Mouse (Mus musculus): Measurements from ENCODE around the gene Efhd2. TPM values are rescaled to one million over a fixed set of nuclear protein-coding genes. Genes with fewer than 3 reads are reported as not detected.
A peak's percentile ranks its signal among the peaks of the same experiment; 100 is the strongest.

The Efhd2 gene
- polyA plus RNA-seq, 1 experiment from 2014 or later = 44.0 TPM

DNA sequence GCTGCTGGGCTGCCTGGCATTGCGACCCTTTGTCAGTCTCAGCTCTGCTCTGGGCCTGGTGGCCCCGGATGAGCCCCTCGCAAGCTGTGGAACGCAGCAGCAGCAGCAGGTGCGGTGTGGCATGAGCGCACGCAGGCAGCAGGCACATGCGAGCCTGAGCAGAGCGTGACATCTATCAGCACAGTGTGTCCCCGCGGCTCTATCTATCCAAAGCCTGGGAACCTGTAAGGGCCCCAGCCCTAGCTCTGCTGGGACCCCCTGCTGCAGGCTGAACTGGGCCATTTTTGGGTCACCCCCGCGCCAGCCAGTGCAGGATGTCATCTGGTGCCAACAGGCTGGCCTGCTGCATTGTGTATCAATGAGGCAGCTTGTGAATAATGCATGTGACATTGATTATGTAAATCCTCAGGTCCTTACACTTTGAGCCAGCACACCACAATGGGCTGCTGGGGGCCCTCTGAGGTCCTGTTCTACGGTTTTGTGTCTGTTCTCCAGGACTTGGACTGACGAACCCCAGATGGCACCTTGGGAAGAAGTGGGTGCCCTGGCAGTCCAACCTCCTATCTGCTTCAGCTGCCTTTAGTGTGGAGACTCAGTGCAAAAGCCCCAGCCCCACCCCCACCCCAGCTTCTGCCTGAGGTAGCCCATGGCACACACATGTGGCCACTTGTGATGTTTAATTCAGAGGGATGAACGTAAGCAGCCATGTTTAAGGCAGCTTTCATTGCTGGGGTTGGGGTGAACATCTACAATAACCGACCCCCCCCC is 27.2 kb upstream of the Efhd2 start:
- H3K36me3 ChIP-seq (ENCODE audit: control insufficient read depth, insufficient read depth, low read length) = no peaks in the 10 kb centered on the region
- H3K9me3 ChIP-seq (replicated peaks; ENCODE audit: control insufficient read depth, low read length) = no peaks in the 10 kb centered on the region
- WGBS = 8% methylated on average over 17 of the region's 17 CpGs
- peak; percentile 78 for ATAC-seq
- H3K27me3 ChIP-seq (replicated peaks; ENCODE audit: control insufficient read depth, insufficient read depth, low read length) = no peaks in the 10 kb centered on the region
- H3K4me2 ChIP-seq (ENCODE audit: low read length) = peak overlapping the region; percentile 34
- H3K27ac ChIP-seq (ENCODE audit: low read depth, low read length) = peak overlapping the region; percentile 87
- H3K4me3 ChIP-seq (ENCODE audit: low read depth, low read length) = no peak overlapping the region
- DNase-seq (ENCODE audit: low spot score) = peak; percentile 86
- peak overlapping the region; percentile 46 for H3K9ac ChIP-seq (ENCODE audit: low read length)
- peaks cover 53% of the 10 kb centered on the region for H3K4me1 ChIP-seq (ENCODE audit: control insufficient read depth, insufficient read depth, low read length)

GRCm38 (mm10) chr4:141900421-141900820 is 25.7 kb upstream of the Efhd2 start:
- 33% methylated on average over 11 of the region's 11 CpGs for WGBS
- ATAC-seq (no peak), DNase-seq (ENCODE audit: low spot score) (no peak)
- no peak overlapping the region for H3K4me2 ChIP-seq (ENCODE audit: low read length)
- no peak overlapping the region for H3K4me3 ChIP-seq (ENCODE audit: low read depth, low read length)
- H3K4me1 ChIP-seq (ENCODE audit: control insufficient read depth, insufficient read depth, low read length) = peaks cover 57% of the 10 kb centered on the region
- no peak overlapping the region for H3K9ac ChIP-seq (ENCODE audit: low read length)
- no peaks in the 10 kb centered on the region for H3K27me3 ChIP-seq (replicated peaks; ENCODE audit: control insufficient read depth, insufficient read depth, low read length)
- peak overlapping the region; percentile 87 for H3K27ac ChIP-seq (ENCODE audit: low read depth, low read length)
- no peaks in the 10 kb centered on the region for H3K36me3 ChIP-seq (ENCODE audit: control insufficient read depth, insufficient read depth, low read length)
- H3K9me3 ChIP-seq (replicated peaks; ENCODE audit: control insufficient read depth, low read length) = no peaks in the 10 kb centered on the region

DNA sequence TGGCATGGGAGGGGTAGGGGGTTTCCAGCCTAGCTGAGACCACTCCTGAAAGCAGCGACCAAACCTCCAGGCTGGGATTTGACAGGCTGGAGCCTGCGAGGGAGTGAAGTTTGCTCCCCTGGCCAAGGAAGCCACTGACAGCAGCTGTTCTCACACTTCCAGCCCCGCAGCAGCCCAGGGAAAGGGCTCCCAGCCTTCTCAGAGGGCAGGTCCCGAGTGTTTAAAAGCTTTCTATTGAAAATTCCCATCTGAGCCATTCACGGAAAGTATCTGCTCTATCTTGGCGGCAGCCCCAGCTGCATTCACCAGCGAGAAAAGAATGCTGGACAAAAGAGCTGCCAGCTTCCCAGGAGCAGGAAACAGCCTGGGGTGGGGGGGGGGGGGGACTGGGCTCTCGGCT is 25.2 kb upstream of the Efhd2 start:
- Histone ChIP-seq H3K27ac (ENCODE audit: low read depth, low read length) (peak overlapping the region; percentile 87), H3K36me3 (ENCODE audit: control insufficient read depth, insufficient read depth, low read length) (no peaks in the 10 kb centered on the region), H3K4me2 (ENCODE audit: low read length) (no peak overlapping the region), H3K9me3 (replicated peaks; ENCODE audit: control insufficient read depth, low read length) (no peaks in the 10 kb centered on the region), H3K4me3 (ENCODE audit: low read depth, low read length) (no peak overlapping the region), H3K9ac (ENCODE audit: low read length) (no peak overlapping the region), H3K27me3 (replicated peaks; ENCODE audit: control insufficient read depth, insufficient read depth, low read length) (no peaks in the 10 kb centered on the region), H3K4me1 (ENCODE audit: control insufficient read depth, insufficient read depth, low read length) (peaks cover 57% of the 10 kb centered on the region)
- DNase-seq (ENCODE audit: low spot score) (peak; percentile 93), ATAC-seq (peak; percentile 63)
- WGBS = 0% methylated on average over 8 of the region's 8 CpGs

DNA sequence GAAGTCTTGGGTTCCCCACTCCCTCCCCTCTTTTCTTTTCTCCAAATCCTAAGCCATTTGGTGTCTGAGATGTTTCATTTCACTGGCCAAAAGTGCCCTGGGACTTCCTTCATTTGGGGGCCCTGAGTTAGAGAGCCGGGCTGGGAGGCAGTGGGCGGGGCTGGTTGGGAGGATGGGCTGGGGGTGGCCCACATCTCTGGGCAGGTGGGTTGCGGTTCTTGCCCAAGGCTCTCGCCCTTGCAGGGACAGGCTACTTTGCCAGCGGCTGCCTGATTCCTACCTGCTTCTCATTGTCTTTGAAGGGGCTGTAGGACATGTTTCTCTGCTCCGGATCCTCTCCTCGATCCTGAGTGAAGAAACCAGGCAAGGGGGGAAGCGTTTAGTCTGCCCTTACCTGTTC is 24.2 kb upstream of the Efhd2 start:
- Histone ChIP-seq H3K27ac (ENCODE audit: low read depth, low read length) (peak overlapping the region; percentile 87), H3K9ac (ENCODE audit: low read length) (no peak overlapping the region), H3K4me1 (ENCODE audit: control insufficient read depth, insufficient read depth, low read length) (peaks cover 57% of the 10 kb centered on the region), H3K4me2 (ENCODE audit: low read length) (no peak overlapping the region), H3K36me3 (ENCODE audit: control insufficient read depth, insufficient read depth, low read length) (no peaks in the 10 kb centered on the region), H3K9me3 (replicated peaks; ENCODE audit: control insufficient read depth, low read length) (no peaks in the 10 kb centered on the region), H3K4me3 (ENCODE audit: low read depth, low read length) (no peak overlapping the region), H3K27me3 (replicated peaks; ENCODE audit: control insufficient read depth, insufficient read depth, low read length) (no peaks in the 10 kb centered on the region)
- DNase-seq (ENCODE audit: low spot score) (no peak), ATAC-seq (no peak)
- WGBS = 83% methylated on average over 8 of the region's 8 CpGs

DNA sequence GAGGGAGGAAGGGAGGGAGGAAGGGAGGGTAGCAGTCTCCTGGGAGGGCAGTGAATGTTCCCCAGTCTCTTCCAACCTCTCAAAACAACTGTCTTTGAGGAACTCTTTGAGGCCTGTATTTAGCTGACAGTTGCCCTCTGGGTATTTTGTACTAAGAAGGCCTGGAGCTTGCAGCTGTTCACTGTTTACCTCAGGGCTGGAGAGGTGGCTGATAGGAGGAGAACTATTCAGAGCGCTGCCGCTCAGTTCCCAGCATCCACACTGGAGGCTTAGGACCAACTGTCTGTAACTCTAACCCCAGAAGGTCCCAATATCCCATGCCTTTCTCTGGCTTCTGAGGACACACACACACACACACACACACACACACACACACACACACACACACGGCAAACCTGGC is 23.1 kb upstream of the Efhd2 start:
- H3K4me3 ChIP-seq (ENCODE audit: low read depth, low read length) = no peak overlapping the region
- H3K27ac ChIP-seq (ENCODE audit: low read depth, low read length) = peak overlapping the region; percentile 39; the same call in 1 of the 2 replicates
- no peaks in the 10 kb centered on the region for H3K9me3 ChIP-seq (replicated peaks; ENCODE audit: control insufficient read depth, low read length)
- no peak overlapping the region for H3K9ac ChIP-seq (ENCODE audit: low read length)
- H3K4me1 ChIP-seq (ENCODE audit: control insufficient read depth, insufficient read depth, low read length) = peaks cover 55% of the 10 kb centered on the region
- no peak for ATAC-seq
- no peak overlapping the region for H3K4me2 ChIP-seq (ENCODE audit: low read length)
- H3K27me3 ChIP-seq (replicated peaks; ENCODE audit: control insufficient read depth, insufficient read depth, low read length) = no peaks in the 10 kb centered on the region
- DNase-seq (ENCODE audit: low spot score) = peak; percentile 55
- no peaks in the 10 kb centered on the region for H3K36me3 ChIP-seq (ENCODE audit: control insufficient read depth, insufficient read depth, low read length)
- 35% methylated on average over 3 of the region's 3 CpGs for WGBS

DNA sequence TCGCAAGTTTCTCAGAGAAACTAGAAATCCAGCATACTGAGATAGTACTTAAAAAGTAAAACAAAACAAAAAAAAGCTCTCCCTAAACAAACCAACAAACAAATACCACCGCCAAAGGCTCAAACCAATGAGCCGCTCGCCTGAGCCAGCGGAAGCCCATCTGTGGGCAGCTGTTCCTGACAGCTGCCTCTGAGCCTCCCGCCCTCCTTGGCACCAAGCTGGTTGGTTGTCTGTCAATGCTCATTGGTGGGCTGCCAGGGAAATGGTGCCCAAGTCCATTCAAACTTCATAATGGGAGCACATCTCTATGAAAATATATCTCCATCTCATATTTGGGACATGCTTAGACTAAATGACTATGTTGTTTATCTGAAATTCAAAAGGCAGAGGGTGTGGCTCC is 22.5 kb upstream of the Efhd2 start:
- no peak for ATAC-seq
- Histone ChIP-seq H3K9me3 (replicated peaks; ENCODE audit: control insufficient read depth, low read length) (no peaks in the 10 kb centered on the region), H3K27me3 (replicated peaks; ENCODE audit: control insufficient read depth, insufficient read depth, low read length) (no peaks in the 10 kb centered on the region), H3K4me1 (ENCODE audit: control insufficient read depth, insufficient read depth, low read length) (peaks cover 49% of the 10 kb centered on the region), H3K4me3 (ENCODE audit: low read depth, low read length) (no peak overlapping the region), H3K27ac (ENCODE audit: low read depth, low read length) (peak overlapping the region; percentile 67), H3K9ac (ENCODE audit: low read length) (no peak overlapping the region), H3K4me2 (ENCODE audit: low read length) (no peak overlapping the region), H3K36me3 (ENCODE audit: control insufficient read depth, insufficient read depth, low read length) (no peaks in the 10 kb centered on the region)
- WGBS = 61% methylated on average over 6 of the region's 6 CpGs
- peak; percentile 77 for DNase-seq (ENCODE audit: low spot score)

GRCm38 (mm10) chr4:141895772-141896171 is 21.1 kb upstream of the Efhd2 start:
- H3K9ac ChIP-seq (ENCODE audit: low read length) = no peak overlapping the region
- ATAC-seq (no peak), DNase-seq (ENCODE audit: low spot score) (no peak)
- no peaks in the 10 kb centered on the region for H3K36me3 ChIP-seq (ENCODE audit: control insufficient read depth, insufficient read depth, low read length)
- no peaks in the 10 kb centered on the region for H3K9me3 ChIP-seq (replicated peaks; ENCODE audit: control insufficient read depth, low read length)
- 86% methylated on average over 12 of the region's 12 CpGs for WGBS
- H3K27ac ChIP-seq (ENCODE audit: low read depth, low read length) = no peak overlapping the region
- no peaks in the 10 kb centered on the region for H3K27me3 ChIP-seq (replicated peaks; ENCODE audit: control insufficient read depth, insufficient read depth, low read length)
- no peak overlapping the region for H3K4me2 ChIP-seq (ENCODE audit: low read length)
- no peak overlapping the region for H3K4me3 ChIP-seq (ENCODE audit: low read depth, low read length)
- H3K4me1 ChIP-seq (ENCODE audit: control insufficient read depth, insufficient read depth, low read length) = peaks cover 35% of the 10 kb centered on the region

- H3K27ac ChIP-seq (ENCODE audit: low read depth, low read length) = no peak overlapping the region
- H3K9me3 ChIP-seq (replicated peaks; ENCODE audit: control insufficient read depth, low read length) = no peaks in the 10 kb centered on the region
- no peaks in the 10 kb centered on the region for H3K27me3 ChIP-seq (replicated peaks; ENCODE audit: control insufficient read depth, insufficient read depth, low read length)
- no peak overlapping the region for H3K4me3 ChIP-seq (ENCODE audit: low read depth, low read length)
- ATAC-seq (no peak), DNase-seq (ENCODE audit: low spot score) (no peak)
- no peak overlapping the region for H3K4me2 ChIP-seq (ENCODE audit: low read length)
- no peak overlapping the region for H3K9ac ChIP-seq (ENCODE audit: low read length)
- H3K36me3 ChIP-seq (ENCODE audit: control insufficient read depth, insufficient read depth, low read length) = no peaks in the 10 kb centered on the region
- peaks cover 14% of the 10 kb centered on the region for H3K4me1 ChIP-seq (ENCODE audit: control insufficient read depth, insufficient read depth, low read length)
- WGBS = 89% methylated on average over 8 of the region's 8 CpGs
Measured at GRCm38 (mm10) chr4:141893157-141893784, 18.6 kb upstream of the Efhd2 start.

DNA sequence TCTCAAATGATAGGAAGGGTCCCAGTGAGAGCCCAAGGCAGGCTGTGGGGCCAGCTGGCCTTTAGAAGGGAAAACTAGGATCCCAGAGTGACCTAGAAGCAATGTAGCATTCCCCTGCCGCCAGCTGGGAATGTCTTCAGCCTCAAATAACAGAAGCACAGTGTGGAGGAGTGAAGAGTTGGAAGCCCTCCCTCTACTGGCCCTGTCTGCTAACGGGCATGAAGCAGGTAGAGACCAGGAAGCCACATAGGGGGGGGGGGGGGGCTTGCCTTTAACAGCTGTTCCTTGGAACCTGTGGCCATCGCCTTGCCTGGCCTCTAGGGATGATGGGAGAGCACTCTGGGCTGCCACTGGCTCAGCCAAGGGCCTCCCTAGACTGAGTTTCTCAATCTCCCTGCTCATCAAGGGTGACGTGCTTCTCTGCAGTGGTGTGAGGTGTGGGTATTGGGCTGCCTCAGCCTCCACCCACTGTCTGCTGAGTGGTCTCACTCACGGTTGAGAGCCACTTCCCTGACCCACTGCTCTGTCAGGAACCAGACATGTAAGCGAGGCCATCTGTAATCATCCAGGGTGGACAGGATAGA is 11.8 kb upstream of the Efhd2 start:
- no peak for ATAC-seq
- no peak for DNase-seq (ENCODE audit: low spot score)
- Histone ChIP-seq H3K4me2 (ENCODE audit: low read length) (no peak overlapping the region), H3K4me3 (ENCODE audit: low read depth, low read length) (no peak overlapping the region), H3K9ac (ENCODE audit: low read length) (no peak overlapping the region), H3K4me1 (ENCODE audit: control insufficient read depth, insufficient read depth, low read length) (no peaks in the 10 kb centered on the region), H3K36me3 (ENCODE audit: control insufficient read depth, insufficient read depth, low read length) (no peaks in the 10 kb centered on the region), H3K27ac (ENCODE audit: low read depth, low read length) (no peak overlapping the region), H3K27me3 (replicated peaks; ENCODE audit: control insufficient read depth, insufficient read depth, low read length) (no peaks in the 10 kb centered on the region), H3K9me3 (replicated peaks; ENCODE audit: control insufficient read depth, low read length) (no peaks in the 10 kb centered on the region)
- WGBS = 56% methylated on average over 6 of the region's 6 CpGs

All from forebrain, embryonic 14.5 days (tissue).